Mouse (Mus musculus): ENCODE data around the gene Rtn2. TPM values are rescaled to one million over a fixed set of nuclear protein-coding genes. Genes with fewer than 3 reads are reported as not detected.

Rtn2 gene
- polyA plus RNA-seq, 1 experiment: 76.2 TPM

DNA sequence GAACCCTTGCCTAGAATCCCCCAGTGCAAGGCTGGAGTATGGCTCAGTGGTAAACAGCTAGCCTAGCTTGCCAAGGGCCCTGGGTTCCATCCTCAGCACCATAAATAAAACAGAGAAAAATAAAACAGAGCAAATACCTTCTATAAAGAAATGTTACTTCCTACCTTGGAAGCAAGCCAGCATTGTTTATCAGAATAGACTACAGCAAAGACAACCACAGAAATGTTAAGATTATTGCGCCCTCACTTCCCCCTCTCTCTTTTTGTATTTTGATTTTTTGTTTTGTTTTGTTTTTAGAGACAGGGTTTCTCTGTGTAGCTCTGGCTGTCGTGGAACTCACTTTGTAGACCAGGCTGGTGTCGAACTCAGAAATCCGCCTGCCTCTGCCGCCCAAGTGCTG lies 15.4 kb downstream of the Rtn2 start:
- WGBS: 82% methylated on average over 5 of the region's 5 CpGs
- H3K4me3 ChIP-seq (replicated peaks; ENCODE audit: extremely low read depth, low read depth, low read length): no peak overlapping the region
- no peak for DNase-seq
- TF ChIP-seq CTCF (IDR thresholded peaks at IDR 0.05; ENCODE audit: insufficient read depth, low read length) (no peak), POLR2A (IDR thresholded peaks at IDR 0.05; ENCODE audit: borderline replicate concordance, extremely low read depth, low read depth, low read length) (no peak)
- no peaks in the 10 kb centered on the region; the same call in 1 of the 2 replicates for H3K4me1 ChIP-seq (ENCODE audit: control insufficient read depth, insufficient read depth, low read length)

- Histone ChIP-seq H3K4me1 (ENCODE audit: control insufficient read depth, insufficient read depth, low read length) (no peaks in the 10 kb centered on the region; the same call in 1 of the 2 replicates), H3K4me3 (replicated peaks; ENCODE audit: extremely low read depth, low read depth, low read length) (no peak overlapping the region)
- WGBS: 14% methylated on average over 3 of the region's 3 CpGs
- no peak for DNase-seq
- TF ChIP-seq POLR2A (IDR thresholded peaks at IDR 0.05; ENCODE audit: borderline replicate concordance, extremely low read depth, low read depth, low read length) (no peak), CTCF (IDR thresholded peaks at IDR 0.05; ENCODE audit: insufficient read depth, low read length) (peak; percentile 58)
Measured at GRCm38 (mm10) chr7:19299194-19299593, 16.8 kb downstream of the Rtn2 start.

- Histone ChIP-seq H3K4me1 (ENCODE audit: control insufficient read depth, insufficient read depth, low read length) (no peaks in the 10 kb centered on the region), H3K4me3 (replicated peaks; ENCODE audit: extremely low read depth, low read depth, low read length) (peak overlapping the region; percentile 61)
- DNase-seq: peak; percentile 73
- TF ChIP-seq POLR2A (IDR thresholded peaks at IDR 0.05; ENCODE audit: borderline replicate concordance, extremely low read depth, low read depth, low read length): no peak
- peak; percentile 98 for TF ChIP-seq CTCF (IDR thresholded peaks at IDR 0.05; ENCODE audit: insufficient read depth, low read length)
- WGBS: under 1% methylated on average over 29 of the region's 29 CpGs
Measured at GRCm38 (mm10) chr7:19300501-19301421, 18.3 kb downstream of the Rtn2 start.

DNA sequence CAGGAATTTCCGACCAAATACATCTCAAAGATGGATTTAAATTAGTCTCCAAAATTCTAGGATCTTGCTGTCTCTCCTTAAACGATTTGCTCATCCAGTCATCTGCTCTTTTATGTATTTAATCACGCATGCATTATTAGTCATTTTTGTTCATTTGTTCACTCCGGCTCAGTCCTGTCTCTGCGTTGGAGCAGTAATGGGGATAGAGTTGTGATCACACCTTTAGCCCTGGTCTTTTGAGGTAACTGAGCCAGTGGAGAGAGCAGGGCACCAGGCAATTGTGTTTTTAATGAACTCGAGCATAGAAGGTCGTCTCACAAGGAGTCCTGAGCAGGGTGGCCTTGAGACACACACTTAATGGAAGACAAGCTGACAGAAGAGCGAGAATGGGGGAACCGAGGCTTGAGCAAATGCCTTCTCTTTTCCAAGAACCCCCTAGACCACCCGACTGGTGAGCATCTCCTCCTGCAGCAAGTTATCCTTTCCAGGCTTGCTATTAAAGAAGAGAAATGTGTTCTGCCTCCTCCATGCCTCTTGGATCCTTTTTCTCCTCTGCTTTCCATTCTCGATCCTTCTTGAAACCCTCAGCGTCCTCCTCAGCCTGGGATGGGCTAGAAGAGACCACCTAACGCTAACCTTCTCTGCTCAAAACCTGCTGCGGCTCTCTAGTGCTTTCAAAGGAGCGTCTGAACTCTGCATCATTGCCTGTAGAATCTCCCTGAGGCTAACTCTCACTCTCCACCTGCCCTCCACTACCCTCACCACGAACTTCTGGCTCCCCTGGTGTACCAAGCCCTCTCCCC lies 19.2 kb downstream of the Rtn2 start:
- DNase-seq: no peak
- no peak for TF ChIP-seq CTCF (IDR thresholded peaks at IDR 0.05; ENCODE audit: insufficient read depth, low read length)
- no peak for TF ChIP-seq POLR2A (IDR thresholded peaks at IDR 0.05; ENCODE audit: borderline replicate concordance, extremely low read depth, low read depth, low read length)
- 16% methylated on average over 16 of the region's 16 CpGs for WGBS
- no peaks in the 10 kb centered on the region for H3K4me1 ChIP-seq (ENCODE audit: control insufficient read depth, insufficient read depth, low read length)
- H3K4me3 ChIP-seq (replicated peaks; ENCODE audit: extremely low read depth, low read depth, low read length): no peak overlapping the region

DNA sequence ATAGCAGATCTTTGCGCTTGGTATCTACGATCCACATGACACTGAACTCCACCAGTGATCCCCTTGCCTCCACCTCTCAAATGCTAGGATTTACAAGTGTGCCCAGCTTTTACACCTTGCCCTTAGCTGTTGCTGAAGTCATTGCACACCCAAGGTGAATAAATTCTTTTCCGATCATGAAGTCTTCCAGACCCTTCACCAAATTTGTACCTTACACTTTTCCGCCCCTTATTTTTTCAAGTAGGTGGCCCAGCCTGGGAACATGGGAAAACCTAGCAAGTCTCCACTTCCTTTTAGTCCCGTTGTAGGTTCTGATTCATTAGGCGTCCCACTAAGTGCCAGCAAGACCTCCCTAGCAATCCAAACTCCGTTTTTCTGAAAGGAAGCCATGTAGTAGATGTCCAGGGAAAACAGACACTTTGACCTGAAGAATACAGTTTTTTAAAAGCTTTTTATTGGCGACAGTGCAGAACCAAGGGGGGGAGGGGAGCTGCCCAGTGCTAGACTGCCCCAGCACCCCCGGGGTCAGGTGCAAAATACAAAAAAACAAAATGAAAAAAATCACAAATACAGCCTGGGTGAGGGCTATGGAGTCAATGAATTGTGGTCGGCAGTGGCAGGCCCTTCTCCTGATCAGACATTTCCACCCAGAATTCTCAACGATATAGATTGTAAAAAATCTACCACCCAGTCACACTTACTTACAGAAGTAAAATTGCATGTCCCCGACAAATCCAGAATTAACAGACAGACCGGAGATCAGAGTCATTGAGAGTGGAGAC lies 20.0 kb downstream of the Rtn2 start:
- Histone ChIP-seq H3K4me3 (replicated peaks; ENCODE audit: extremely low read depth, low read depth, low read length) (no peak overlapping the region), H3K4me1 (ENCODE audit: control insufficient read depth, insufficient read depth, low read length) (no peaks in the 10 kb centered on the region)
- WGBS: 53% methylated on average over 13 of the region's 13 CpGs
- TF ChIP-seq CTCF (IDR thresholded peaks at IDR 0.05; ENCODE audit: insufficient read depth, low read length) (no peak), POLR2A (IDR thresholded peaks at IDR 0.05; ENCODE audit: borderline replicate concordance, extremely low read depth, low read depth, low read length) (no peak)
- no peak for DNase-seq

GRCm38 (mm10) chr7:19303046-19303305 lies 20.6 kb downstream of the Rtn2 start:
- Histone ChIP-seq H3K4me3 (replicated peaks; ENCODE audit: extremely low read depth, low read depth, low read length) (no peak overlapping the region), H3K4me1 (ENCODE audit: control insufficient read depth, insufficient read depth, low read length) (peaks cover 2% of the 10 kb centered on the region; the same call in 1 of the 2 replicates)
- 84% methylated on average over 12 of the region's 12 CpGs for WGBS
- TF ChIP-seq CTCF (IDR thresholded peaks at IDR 0.05; ENCODE audit: insufficient read depth, low read length): no peak
- TF ChIP-seq POLR2A (IDR thresholded peaks at IDR 0.05; ENCODE audit: borderline replicate concordance, extremely low read depth, low read depth, low read length): no peak
- no peak for DNase-seq

GRCm38 (mm10) chr7:19303770-19304169 lies 21.3 kb downstream of the Rtn2 start:
- H3K4me1 ChIP-seq (ENCODE audit: control insufficient read depth, insufficient read depth, low read length): peaks cover 2% of the 10 kb centered on the region
- WGBS: 4% methylated on average over 16 of the region's 16 CpGs
- DNase-seq: peak; percentile 80
- TF ChIP-seq POLR2A (IDR thresholded peaks at IDR 0.05; ENCODE audit: borderline replicate concordance, extremely low read depth, low read depth, low read length): no peak
- peak; percentile 73 for TF ChIP-seq CTCF (IDR thresholded peaks at IDR 0.05; ENCODE audit: insufficient read depth, low read length)
- no peak overlapping the region for H3K4me3 ChIP-seq (replicated peaks; ENCODE audit: extremely low read depth, low read depth, low read length)

- no peak for DNase-seq
- 14% methylated on average over 48 of the region's 48 CpGs for WGBS
- TF ChIP-seq POLR2A (IDR thresholded peaks at IDR 0.05; ENCODE audit: borderline replicate concordance, extremely low read depth, low read depth, low read length) (no peak), CTCF (IDR thresholded peaks at IDR 0.05; ENCODE audit: insufficient read depth, low read length) (no peak)
- Histone ChIP-seq H3K4me1 (ENCODE audit: control insufficient read depth, insufficient read depth, low read length) (peaks cover 5% of the 10 kb centered on the region), H3K4me3 (replicated peaks; ENCODE audit: extremely low read depth, low read depth, low read length) (peak overlapping the region; percentile 31)
Measured at GRCm38 (mm10) chr7:19304501-19305412, 22.3 kb downstream of the Rtn2 start.

All from lung, adult 2 months (tissue).